Mouse (Mus musculus) midbrain, embryonic 14.5 days (tissue): ENCODE measurements around the gene Cggbp1. TPM values are rescaled to one million over a fixed set of nuclear protein-coding genes. Genes with fewer than 3 reads are reported as not detected.
"Not testable (repeated sequence)": the region's sequence is repeated elsewhere in the genome, so short reads cannot be mapped to it uniquely, and the experiment has no call there.

Source experiments
- ATAC-seq: fragments of 200-750 bp; cut with Nextera tagmentation; 2 replicates; pipeline ENCODE4 v1.8.0; 2017; ENCODE audit warnings: moderate number of reproducible peaks, moderate library complexity; ENCODE audit not compliant: low FRiP score, low TSS enrichment
- DNase-seq: peaks from one replicate; pipeline ENCODE4 v3.0.0-alpha.2; 2015
- H3K27ac ChIP-seq: fragments of 300-500 bp; sonication (generic); replicated peaks from 2 replicates; pipeline ENCODE4 v1.5.1; 2014; ENCODE audit warnings: mild to moderate bottlenecking, low read depth, low read length, moderate library complexity
- H3K27me3 ChIP-seq: fragments of 300-500 bp; sonication (generic); 2 replicates; pipeline ENCODE4 v1.6.1; 2014; ENCODE audit warnings: low read length, control low read depth, mixed read lengths; ENCODE audit not compliant: control insufficient read depth, insufficient read depth
- H3K36me3 ChIP-seq: fragments of 300-500 bp; sonication (generic); 2 replicates; pipeline ENCODE4 v1.6.1; 2014; ENCODE audit warnings: low read length, control low read depth; ENCODE audit not compliant: control insufficient read depth, insufficient read depth
- H3K4me1 ChIP-seq: fragments of 300-500 bp; sonication (generic); 2 replicates; pipeline ENCODE4 v1.6.1; 2014; ENCODE audit warnings: mild to moderate bottlenecking, antibody characterized with exemption, low read length, control low read depth; ENCODE audit not compliant: control insufficient read depth, insufficient read depth
- H3K4me2 ChIP-seq: fragments of 300-500 bp; sonication (generic); 2 replicates; pipeline ENCODE4 v1.6.1; 2014; ENCODE audit warnings: mild to moderate bottlenecking, low read length, moderate library complexity
- H3K4me3 ChIP-seq: fragments of 300-500 bp; sonication (generic); replicated peaks from 2 replicates; pipeline ENCODE4 v1.5.1; 2014; ENCODE audit warnings: low read depth, low read length
- H3K9ac ChIP-seq: fragments of 300-500 bp; sonication (generic); replicated peaks from 2 replicates; pipeline ENCODE4 v1.6.1; 2014; ENCODE audit warnings: mild to moderate bottlenecking, low read length, moderate library complexity
- H3K9me3 ChIP-seq: fragments of 300-500 bp; sonication (generic); 2 replicates; pipeline ENCODE4 v1.6.1; 2016; ENCODE audit warnings: low read length, control low read depth, mixed read lengths; ENCODE audit not compliant: control insufficient read depth
- WGBS: fragments of 180-500 bp; shearing (Covaris S2); extraction: QIAGEN DNeasy Blood & Tissue Kit; methylation state at CpG from one replicate; pipeline ENCODE4 v1.1.7; 2014; 5-methylcytosine and 5-hydroxymethylcytosine counted together
- polyA plus RNA-seq: library from polyadenylated mRNA; unstranded; fragments of >200 nt; fragmentation: Nextera tagmentation; extraction: Ambion mirVana; gene quantifications from 2 replicates; pipeline ENCODE4 v1.2.1, GENCODE M21; 2014

Cggbp1 gene
- polyA plus RNA-seq, 1 experiment from 2014 or later = 106 TPM

- H3K4me3 ChIP-seq, DNase-seq, H3K36me3 ChIP-seq, H3K27ac ChIP-seq, H3K9me3 ChIP-seq, ATAC-seq, H3K9ac ChIP-seq, H3K4me2 ChIP-seq, H3K4me1 ChIP-seq, H3K27me3 ChIP-seq: not testable (repeated sequence)
- 85% methylated on average over 8 of the region's 8 CpGs for WGBS
Measured at GRCm38 (mm10) chr16:64865841-64866240, 14.0 kb downstream of the Cggbp1 start.

- no peaks in the 10 kb centered on the region for H3K36me3 ChIP-seq
- no peak for DNase-seq
- WGBS = 70% methylated on average over 6 of the region's 6 CpGs
- ATAC-seq = no peak
- H3K9me3 ChIP-seq = no peaks in the 10 kb centered on the region
- H3K9ac ChIP-seq = no peak overlapping the region
- no peak overlapping the region for H3K4me2 ChIP-seq
- no peak overlapping the region for H3K4me3 ChIP-seq
- H3K4me1 ChIP-seq = no peaks in the 10 kb centered on the region
- H3K27ac ChIP-seq = no peak overlapping the region
- no peaks in the 10 kb centered on the region for H3K27me3 ChIP-seq
Measured at GRCm38 (mm10) chr16:64868613-64869012, 16.8 kb downstream of the Cggbp1 start.

DNA sequence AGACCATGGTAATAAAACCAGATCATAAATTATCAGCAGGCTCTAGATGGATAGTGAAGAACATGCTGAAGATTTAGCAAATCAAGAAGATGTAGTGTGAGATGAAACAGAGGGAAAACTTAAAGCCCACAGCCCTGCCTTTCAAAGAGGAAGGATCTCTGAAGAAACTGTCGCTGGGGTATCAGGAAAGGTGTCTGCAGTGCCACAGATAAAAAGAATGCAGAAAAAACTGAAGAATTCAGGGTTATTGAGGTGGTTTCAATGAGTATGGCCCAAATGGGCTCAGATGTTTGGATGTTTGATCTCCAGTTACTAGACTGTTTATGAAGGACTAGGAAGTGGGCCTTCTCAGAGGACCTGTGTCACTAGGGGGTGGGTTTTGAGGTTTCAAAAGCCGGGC, 17.8 kb downstream of the Cggbp1 start:
- ATAC-seq = no peak
- H3K4me3 ChIP-seq = no peak overlapping the region
- H3K36me3 ChIP-seq = no peaks in the 10 kb centered on the region
- no peak overlapping the region for H3K4me2 ChIP-seq
- H3K27me3 ChIP-seq = no peaks in the 10 kb centered on the region
- WGBS = 83% methylated on average over 2 of the region's 2 CpGs
- H3K4me1 ChIP-seq = no peaks in the 10 kb centered on the region
- no peak for DNase-seq
- no peaks in the 10 kb centered on the region for H3K9me3 ChIP-seq
- no peak overlapping the region for H3K27ac ChIP-seq
- no peak overlapping the region for H3K9ac ChIP-seq

- H3K27me3 ChIP-seq = no peaks in the 10 kb centered on the region
- WGBS = 29% methylated on average over 3 of the region's 3 CpGs
- no peaks in the 10 kb centered on the region for H3K4me1 ChIP-seq
- no peak overlapping the region for H3K4me3 ChIP-seq
- no peaks in the 10 kb centered on the region for H3K36me3 ChIP-seq
- no peak overlapping the region for H3K9ac ChIP-seq
- no peak overlapping the region for H3K4me2 ChIP-seq
- DNase-seq (peak; percentile 20), ATAC-seq (no peak)
- H3K27ac ChIP-seq = no peak overlapping the region
- no peaks in the 10 kb centered on the region for H3K9me3 ChIP-seq
Measured at GRCm38 (mm10) chr16:64872296-64872695, 20.5 kb downstream of the Cggbp1 start.

DNA sequence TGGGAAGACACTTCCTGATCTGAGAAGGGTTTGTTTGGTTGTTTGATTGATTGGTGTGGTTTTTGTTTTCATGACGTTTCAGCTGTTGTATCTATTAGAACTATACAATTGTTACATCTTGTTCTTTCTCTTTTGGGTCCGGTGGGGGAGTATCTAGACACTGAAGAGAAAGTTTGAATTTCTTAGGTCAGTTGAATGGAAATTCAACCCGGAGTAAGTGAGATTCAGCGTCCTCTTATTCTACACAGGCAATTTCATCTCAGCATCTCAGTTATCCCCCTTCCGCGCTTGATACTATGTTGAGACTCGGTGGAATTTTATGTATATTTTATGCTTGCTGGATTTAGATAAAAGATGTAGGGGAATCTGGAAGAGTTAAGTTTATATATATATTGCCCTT, 21.0 kb downstream of the Cggbp1 start:
- Histone ChIP-seq H3K4me3 (no peak overlapping the region), H3K4me1 (no peaks in the 10 kb centered on the region), H3K27ac (no peak overlapping the region), H3K9me3 (no peaks in the 10 kb centered on the region), H3K9ac (no peak overlapping the region), H3K36me3 (no peaks in the 10 kb centered on the region), H3K27me3 (no peaks in the 10 kb centered on the region), H3K4me2 (peak overlapping the region; percentile 58)
- 15% methylated on average over 7 of the region's 7 CpGs for WGBS
- peak; percentile 18 for DNase-seq
- no peak for ATAC-seq

DNA sequence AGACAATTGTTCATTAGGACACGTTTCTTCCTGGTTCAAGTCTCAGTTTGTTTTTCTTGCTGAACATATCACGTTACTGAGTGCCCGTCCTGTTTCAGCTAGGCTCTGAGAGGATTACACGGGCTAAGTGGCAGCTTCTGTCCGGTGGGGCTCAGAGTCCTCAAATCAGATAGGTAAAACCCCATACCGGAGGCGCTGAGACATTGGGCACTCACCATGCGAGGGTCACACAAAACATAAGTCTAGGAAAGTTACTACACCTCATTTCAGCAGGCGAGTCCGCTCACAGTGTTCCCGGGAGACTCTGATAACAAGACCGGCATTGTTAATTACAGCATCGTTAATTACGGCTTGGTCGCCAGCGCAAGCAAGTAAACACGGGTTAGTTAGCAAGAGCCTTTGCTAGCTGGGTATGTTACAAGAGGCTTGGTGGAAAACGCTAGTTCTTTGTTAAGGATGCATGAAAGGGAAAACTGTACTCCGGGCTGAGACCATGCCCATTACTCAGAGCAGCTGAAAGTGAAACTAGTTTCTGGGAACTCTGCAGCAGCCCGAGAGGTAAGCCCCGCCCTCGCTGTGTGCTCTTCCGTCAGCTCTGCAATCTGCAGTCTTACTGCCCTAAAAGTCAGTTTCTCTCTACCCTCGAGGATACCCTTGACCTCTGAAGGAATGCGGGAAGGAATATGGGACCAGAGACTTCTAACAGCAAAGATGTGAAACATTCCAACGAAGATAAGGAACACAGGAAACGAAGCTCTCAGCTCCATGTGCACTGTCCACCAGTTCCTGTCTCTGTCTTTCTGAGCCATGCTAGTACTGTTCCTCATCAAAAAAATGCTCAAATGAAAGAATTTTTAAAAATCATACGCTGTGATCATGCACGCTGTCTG, 21.9 kb downstream of the Cggbp1 start:
- Histone ChIP-seq H3K4me3 (peak overlapping the region; percentile 44), H3K36me3 (no peaks in the 10 kb centered on the region), H3K9me3 (no peaks in the 10 kb centered on the region), H3K9ac (peak overlapping the region; percentile 31), H3K4me1 (no peaks in the 10 kb centered on the region), H3K4me2 (peak overlapping the region; percentile 58), H3K27me3 (no peaks in the 10 kb centered on the region), H3K27ac (no peak overlapping the region)
- DNase-seq (peak; percentile 75), ATAC-seq (peak; percentile 83)
- 4% methylated on average over 29 of the region's 29 CpGs for WGBS

DNA sequence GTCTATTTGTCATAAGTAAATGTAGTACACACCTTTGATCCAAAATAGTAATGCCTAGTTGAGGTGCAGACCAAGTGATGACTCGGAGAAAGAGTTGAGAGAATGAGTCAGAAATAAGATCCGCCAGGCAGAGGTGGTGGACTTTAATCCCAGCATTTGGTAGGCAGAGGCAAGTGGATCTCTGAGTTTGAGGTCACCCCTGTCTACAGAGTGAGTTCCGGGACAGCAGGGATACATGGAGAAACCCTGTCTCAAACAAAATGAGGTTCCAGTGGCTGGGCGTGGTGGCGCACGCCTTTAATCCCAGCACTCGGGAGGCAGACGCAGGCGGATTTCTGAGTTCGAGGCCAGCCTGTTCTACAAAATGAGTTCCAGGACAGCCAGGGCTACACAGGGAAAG, 23.6 kb downstream of the Cggbp1 start:
- H3K27me3 ChIP-seq = no peaks in the 10 kb centered on the region
- WGBS = 97% methylated on average over 10 of the region's 10 CpGs
- no peak overlapping the region for H3K4me2 ChIP-seq
- no peaks in the 10 kb centered on the region for H3K36me3 ChIP-seq
- no peak overlapping the region for H3K9ac ChIP-seq
- no peaks in the 10 kb centered on the region for H3K4me1 ChIP-seq
- no peak overlapping the region for H3K27ac ChIP-seq
- no peaks in the 10 kb centered on the region for H3K9me3 ChIP-seq
- ATAC-seq (no peak), DNase-seq (no peak)
- H3K4me3 ChIP-seq = no peak overlapping the region

GRCm38 (mm10) chr16:64875822-64876221, 24.0 kb downstream of the Cggbp1 start:
- H3K27ac ChIP-seq = no peak overlapping the region
- no peaks in the 10 kb centered on the region for H3K4me1 ChIP-seq
- H3K9ac ChIP-seq = no peak overlapping the region
- no peaks in the 10 kb centered on the region for H3K36me3 ChIP-seq
- H3K4me3 ChIP-seq = no peak overlapping the region
- no peaks in the 10 kb centered on the region for H3K27me3 ChIP-seq
- 93% methylated on average over 1 of the region's 1 CpGs for WGBS
- no peak overlapping the region for H3K4me2 ChIP-seq
- DNase-seq = no peak
- H3K9me3 ChIP-seq = no peaks in the 10 kb centered on the region
- ATAC-seq = no peak

DNA sequence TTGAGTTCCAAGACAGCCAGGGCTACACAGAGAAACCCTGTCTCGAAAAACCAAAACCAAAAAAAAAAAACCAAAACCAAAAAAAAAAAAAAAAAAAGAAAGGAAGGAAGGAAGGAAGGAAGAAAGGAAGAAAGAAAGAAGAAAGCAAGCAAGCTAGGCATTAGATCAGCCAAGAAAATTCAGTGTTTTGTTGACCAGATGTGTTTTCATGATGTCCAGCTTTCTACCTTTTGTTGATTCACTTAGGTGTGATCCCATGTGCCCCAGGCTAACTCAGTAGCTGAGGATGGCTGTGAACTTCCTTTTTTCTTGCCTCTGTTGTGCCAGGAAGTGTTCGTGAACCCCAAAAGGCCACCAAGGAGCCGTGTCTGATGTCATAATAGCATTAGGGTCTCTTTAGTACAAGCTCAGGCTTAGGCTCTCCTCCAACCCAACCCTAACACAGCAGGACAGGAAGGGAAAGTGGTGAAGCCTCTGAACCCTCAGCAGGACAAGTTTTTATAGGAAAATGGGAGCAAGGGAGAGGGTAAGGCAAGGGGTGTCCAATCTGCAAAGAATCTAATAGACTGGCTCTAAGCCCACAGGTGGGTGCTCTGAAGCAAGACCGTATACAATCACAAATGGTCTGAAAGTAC, 25.0 kb downstream of the Cggbp1 start:
- Histone ChIP-seq H3K4me3 (no peak overlapping the region), H3K9ac (no peak overlapping the region), H3K27me3 (no peaks in the 10 kb centered on the region), H3K9me3 (no peaks in the 10 kb centered on the region), H3K4me2 (no peak overlapping the region), H3K36me3 (no peaks in the 10 kb centered on the region), H3K27ac (no peak overlapping the region), H3K4me1 (no peaks in the 10 kb centered on the region)
- ATAC-seq = no peak
- 66% methylated on average over 4 of the region's 4 CpGs for WGBS
- DNase-seq = no peak
